Mouse (Mus musculus) right cerebral cortex, adult 2 months (tissue): Measurements from ENCODE around the gene Ptprd.

Source experiments
- DNase-seq, 2 experiments: peaks; one replicate each; pipeline ENCODE4 v3.0.0; 2021 to 2022; ENCODE audit warnings: low spot score in 2 of 2

Gene Ptprd

DNA sequence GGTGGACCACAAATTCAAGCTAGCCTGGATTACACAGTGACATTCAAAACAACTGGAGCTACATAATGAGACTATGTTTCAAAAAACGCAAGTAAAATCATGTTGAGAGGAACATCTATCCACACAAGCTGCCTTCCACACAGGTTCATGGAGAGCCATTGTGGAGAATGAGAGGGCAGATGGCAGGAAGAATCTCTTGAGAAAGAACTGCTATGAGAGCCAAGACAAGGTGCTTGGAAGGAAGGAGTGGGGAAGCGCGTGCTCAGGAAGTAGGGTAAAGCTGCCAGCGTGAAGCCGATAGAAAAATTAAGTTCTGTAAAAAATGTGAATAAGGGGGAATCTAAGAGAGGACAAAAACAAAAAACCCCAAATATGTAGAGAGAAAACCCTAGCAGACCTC is 1808.5 kb downstream of the Ptprd start:
- DNase-seq, result no peak

DNA sequence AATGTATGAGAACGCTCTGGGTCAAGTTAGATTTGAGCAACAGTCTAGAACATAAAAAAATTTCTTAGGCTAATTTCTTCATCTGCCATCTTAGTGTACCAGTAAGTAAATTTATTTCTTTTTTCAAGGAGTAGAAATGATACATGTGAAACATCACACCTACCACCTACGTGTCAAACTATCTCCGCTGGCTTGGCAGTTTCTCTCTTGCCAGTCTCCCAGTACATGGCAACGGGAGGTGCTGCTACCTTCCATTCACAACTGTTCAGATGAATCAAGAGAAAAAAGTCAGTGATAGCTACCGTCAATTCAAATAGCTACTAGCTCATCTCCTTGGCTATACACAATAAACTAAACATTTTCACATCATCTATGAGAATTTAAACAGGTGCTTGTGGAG is 1823.9 kb downstream of the Ptprd start:
- peak in 1 of 2 experiments; percentile 31 for DNase-seq

DNA sequence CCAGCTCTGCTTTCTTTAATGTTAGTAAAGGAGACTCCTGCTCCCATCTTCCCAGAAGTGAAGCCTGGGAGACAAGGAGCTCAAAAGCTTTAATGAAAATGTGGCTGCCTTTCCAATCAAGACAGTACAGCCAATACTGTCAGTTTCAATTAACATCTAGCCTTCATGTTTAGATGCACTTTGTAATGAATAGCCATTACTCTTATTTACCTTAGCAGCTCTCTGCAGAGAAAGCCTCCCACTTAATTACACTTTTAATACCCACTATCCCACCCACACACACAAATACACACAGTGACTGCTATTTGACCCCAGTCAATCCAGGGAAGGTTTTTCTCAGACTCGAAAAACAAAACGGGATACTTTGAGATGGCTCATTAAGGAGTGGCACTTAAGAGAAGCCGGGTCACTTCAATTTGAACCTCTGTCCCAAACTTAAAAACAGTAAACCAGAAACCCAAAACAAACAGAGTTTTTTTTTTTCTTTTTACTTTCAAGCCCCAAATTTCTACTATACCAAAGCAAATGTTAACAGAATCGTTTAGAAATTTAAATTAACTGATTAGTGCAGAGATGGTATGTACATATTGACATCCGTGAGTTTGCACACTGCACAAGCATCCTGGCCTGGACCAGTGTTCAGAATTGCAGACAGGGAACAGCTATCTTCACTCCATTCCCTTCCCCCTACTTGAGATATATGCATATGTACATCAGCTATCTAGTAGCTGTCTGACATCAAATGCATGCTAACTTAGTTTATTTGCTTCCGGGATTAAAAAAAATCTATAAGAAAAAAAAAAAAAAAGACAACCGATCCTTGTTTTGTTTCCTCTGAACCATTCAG is 1824.6 kb downstream of the Ptprd start:
- no peak for DNase-seq

DNA sequence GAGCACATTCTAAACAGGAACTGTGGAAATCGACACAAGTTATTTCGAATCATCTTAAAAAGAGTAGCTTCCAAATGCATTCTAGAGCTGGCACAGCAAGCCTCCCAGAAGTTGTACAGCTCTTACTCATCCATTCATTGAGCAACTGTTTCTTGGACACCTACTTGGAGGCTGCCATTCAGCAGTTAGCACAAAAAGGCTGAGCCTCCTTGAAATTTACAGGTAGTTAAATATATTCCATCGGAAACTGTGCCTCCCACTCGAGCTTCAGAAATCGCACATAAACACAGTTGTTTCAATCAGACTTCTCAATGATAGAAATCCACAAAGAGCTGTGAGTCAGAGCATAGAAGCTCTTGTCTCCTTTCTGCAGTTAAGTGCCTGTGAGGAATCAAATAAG is 1825.9 kb downstream of the Ptprd start:
- peak; percentile 55 to 58 for DNase-seq

DNA sequence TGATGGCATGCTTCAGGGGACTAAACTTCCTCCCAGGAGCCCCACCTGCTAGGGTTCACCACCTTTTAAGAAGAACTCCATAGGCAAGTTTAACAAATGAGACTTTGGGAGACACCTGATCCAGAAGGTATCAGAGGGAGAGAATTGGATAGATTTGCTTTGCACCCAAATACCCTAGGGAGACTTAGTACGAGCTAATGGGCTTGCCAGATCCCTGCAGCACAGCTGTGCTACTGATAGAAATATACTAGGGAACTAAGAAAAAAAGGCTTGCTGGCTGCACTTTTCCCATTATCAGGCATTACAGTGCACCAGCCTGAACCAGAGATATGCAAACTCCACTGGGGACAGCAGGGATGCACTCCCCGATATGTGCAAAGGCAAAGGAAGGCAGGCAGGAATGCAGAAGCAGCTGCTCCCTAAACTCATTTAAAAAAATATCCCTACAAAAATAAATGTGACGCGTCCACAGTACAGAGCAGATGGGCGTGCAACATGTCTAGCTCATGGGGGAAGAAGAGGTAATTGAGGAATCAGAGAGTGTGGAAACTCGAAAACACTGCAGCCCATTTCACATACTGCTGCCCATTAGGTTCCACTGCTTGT is 1831.3 kb downstream of the Ptprd start:
- peak; percentile 50 to 55 for DNase-seq

DNA sequence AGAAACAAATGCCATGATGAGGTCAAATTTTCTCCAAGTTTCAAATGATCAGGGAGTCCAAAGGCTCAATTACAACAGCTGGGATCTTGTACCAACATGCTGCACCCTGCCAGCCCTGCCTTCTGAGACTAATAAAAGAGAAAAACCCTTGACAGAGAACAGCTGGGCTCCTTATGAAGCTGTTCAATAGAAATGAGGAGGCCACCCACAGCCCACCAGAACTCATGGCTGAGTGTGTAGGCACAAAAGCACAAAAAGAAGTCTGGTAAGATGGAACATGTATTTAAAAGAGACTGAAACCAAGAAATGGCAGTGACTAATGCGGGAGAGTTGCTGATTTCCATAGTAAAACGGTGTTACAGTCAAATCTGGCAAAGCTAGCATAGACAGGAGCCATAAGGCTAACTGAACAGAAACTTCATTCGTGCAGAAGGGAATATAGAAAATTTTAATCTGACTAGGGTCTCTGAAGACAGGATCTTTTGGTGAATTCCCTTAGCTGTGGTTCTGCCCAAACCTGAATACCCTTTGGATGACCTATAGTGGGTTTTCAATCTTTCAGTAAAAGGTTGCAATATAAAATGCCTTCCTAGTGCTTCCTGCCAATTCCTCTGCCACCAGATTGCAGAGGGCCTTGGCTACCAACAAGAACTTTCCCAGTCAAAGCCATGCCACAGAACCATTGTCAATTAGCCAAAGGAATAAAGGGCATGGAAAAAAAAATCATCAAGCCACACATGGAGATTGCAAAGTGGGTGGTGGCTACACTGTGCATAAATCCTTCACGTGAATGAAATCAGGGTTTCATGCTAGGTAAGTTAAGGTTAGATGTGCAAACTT is 1841.5 kb downstream of the Ptprd start:
- DNase-seq, result peak; percentile 49 to 61

DNA sequence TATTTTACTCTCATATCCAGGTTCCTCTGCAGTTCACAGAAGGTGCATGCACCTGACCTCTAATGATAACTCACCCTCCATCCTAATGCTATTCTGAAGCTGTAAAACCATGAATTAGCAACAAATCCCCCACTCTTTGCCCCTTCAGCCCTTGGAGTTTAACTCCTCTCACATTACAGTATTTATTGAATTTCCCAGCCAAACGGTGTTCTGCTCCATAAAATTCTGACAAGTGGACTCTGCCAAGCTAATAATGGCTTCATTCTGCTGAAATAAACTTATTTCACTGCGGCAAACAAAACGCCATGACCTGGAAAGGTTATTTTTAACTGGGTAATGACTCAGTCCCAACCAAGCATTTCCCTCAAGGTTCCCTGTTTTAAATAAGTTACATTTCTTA is 1842.7 kb downstream of the Ptprd start:
- DNase-seq, result no peak

DNA sequence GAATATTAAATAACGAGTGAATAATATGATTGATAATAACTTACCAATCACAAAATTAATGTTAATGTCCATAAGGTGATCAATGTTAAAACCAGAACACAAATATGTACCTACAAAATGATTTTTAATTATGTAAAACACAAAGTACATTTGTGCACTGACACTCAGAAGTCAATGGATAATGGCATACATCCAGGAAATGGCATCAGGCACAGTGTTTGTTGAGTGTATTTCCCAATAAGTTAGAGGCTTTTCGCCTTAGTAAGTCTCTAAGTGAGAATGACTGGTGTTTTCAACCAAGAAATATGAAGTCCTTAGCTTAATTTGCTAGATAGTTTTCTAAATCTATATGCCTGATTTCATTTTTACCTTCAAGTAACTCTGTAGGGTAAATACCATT is 1843.5 kb downstream of the Ptprd start:
- no peak for DNase-seq

DNA sequence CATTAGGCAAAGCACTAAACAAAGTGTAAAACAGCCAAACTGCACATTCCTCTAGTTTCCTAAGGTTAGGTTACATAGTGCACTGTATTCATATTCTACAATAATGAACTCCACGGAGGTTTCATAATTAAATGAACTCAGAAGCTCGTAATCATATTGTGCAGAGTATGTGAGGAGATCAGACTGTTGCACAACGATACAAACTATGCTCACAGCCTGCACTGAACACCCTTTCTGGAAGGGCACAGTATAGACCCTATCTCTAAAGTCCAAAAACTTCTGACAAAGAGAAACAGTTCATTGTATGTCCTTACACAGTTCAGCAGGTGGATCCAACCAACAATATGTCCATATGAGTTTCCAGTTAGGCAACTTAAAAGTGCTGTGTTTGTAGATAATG is 1844.5 kb downstream of the Ptprd start:
- no peak for DNase-seq

DNA sequence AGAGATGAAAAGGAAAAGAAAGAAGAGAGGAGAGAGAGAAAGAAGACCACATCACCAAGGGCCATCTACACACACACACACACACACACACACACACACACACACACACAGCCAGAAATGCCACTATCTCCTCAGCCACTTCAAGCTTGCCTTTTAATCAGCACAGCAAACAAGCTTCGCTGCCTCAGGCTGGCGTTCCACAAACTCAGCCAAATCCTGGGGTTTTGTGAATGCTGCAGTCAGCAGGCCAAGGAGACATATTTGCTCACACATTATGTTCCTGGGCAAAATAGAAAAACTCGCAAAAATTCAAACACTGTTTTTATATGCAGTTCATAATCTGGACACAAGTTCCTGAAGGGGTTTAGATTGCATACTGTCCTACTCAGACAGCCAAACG is 1845.9 kb downstream of the Ptprd start:
- peak in 1 of 2 experiments; percentile 28 for DNase-seq

DNA sequence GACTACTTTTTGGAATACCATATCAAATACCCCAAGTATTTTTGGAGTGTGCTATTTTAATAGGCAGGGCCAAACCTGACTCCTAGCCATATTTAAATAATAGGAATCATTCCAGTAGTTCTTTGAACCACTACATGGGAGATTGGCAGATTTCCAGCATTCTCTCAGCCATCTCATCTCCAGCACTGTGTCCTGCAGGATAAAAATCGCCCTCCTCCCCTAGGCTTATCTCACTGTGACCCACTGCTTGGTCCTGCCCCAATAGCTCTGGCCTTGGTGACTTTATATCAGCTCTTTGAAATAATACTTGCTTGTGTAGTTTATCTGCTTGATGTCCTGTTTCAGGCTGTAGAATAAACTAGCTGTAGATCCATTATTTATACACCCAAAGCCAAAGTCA is 1850.2 kb downstream of the Ptprd start:
- DNase-seq, result no peak

DNA sequence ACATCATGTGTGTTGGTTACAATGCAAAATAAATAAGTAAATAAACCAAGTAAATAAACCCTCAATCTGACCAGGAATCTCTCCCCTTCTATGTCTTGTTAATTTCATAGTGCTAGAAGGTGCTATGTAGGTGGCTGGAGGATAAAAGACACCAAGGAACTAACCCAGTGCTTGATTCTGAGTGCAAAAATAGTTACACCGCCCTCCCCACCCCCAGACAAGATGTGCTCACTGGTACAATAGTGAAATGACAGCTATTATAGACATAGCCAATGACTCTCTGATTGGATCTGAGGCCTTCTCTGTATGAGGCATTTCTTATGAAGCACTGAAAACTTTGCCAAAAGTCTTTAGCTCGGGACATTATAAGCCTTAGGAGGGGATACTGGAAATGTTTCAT is 1857.6 kb downstream of the Ptprd start:
- DNase-seq, result no peak

DNA sequence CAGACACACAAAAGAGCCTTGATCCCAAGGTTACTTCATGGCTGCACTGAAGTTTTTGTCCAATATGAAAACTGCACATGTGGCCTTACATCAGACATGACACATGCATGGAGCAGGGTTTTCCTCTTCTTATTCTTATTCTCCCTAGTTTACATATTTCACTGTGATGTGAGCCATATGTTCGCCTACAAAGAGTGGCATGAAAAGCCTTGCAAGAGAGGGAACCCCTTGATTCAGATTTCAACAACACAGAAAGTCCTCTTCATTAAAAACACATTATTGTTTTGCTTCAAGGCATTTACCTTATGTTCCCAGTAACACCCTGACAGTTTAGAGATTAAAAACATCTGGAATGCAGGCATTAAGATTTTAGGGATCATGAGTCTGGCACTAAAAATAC is 1859.3 kb downstream of the Ptprd start:
- DNase-seq, result no peak

DNA sequence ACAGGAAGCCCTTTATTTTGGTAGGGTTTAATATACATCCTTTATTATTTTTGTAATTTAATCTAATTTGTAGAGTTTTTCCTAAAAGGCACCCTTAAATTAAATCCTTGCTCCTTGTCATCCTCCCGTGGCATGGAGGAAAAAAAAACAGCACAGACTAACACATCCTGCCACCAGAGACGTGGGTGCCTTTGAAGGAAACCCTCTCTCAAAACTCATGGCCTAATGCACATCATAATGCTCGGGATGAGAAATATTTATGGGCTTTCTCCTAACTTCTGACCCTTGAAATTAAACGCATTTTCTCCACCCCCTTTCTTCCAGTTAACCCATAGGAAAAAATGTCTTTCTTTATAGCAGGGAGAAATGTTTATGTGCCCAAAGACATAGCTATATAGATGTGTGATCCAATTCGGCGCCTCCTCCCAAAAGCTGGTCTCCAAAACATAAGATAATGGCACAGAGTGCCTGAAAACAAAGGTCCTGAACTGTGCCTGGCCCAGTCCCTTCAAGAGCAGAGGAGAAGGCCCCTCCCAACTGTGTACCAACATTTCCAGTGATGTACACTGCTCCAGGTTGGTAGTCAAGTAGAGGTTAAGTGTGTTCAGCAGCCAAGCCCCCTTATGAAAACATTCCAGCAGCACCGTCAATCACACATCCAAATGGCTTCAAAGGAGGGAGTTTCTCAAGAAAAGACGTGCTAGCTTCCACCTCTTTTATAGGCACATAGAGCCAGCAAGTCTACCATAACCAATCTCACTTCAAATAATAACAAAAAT is 1860.4 kb downstream of the Ptprd start:
- DNase-seq, result no peak

DNA sequence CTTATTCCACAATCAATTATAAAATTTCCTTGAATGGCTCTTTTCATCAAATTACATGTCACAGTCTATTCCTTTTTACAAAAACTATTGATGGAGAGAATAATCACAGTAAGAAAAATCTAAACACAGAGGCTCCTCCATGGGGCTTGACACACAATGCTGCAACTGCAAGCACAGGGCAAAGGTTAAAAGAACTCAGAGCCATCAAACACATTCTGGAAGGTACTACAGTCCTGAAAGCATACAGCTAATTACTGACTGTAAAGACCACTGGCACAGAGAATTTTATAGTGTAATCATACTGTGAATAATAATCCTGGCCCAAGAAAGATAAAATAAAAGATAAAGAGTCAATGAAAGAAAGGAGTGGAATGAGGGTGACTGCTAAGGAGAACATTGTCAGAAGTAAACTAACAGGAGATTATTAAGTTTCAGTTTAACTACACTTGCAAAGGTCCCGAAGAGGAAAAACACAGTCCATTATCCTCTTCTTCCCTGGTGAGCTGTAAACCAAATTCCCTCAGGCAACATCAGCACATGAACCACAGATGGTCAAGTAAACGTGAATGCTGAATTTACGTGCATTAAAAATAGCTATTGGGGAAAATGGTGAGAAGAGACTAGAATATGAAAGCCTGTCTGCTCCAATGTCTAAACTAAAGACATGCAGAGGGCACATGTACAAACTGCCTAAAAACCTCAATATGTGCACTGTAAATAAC is 1861.4 kb downstream of the Ptprd start:
- no peak for DNase-seq

DNA sequence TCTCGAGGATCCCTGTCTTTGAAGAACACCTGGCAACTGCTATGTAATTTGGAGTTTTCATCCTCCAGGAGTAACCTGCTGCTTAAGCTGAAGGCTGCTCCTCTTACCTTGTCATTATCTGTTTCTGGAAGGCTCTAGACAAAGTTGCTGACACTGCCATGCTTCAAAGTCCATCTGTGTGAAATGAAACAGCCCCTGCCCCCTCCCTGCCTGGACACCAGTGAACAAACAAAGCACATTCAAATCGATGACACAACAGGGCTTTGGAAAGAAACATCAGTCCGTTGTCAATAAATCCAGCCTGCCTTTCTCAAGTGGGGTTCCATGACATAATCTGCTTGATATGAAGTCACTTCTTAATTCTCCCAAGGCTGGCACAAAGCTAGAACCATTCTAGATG is 1867.7 kb downstream of the Ptprd start:
- DNase-seq, result no peak

DNA sequence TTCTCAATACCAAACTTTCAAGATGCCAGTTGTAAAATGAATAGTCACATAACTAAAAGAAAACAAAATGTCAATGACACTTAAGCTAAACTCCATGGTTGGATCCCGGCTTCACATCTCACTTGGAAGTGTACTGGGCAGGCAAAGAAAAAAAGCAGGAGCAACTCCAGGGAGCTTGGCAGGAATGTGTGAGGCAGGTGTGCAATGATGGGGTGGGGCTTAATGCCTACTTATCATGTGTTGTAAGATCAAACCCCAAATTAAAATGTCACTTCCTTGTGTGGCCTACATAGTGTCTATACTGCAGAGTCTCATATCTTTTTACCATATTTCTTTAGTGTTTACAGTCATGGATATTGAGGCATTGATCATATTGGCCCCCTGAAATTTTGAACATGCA is 1873.8 kb downstream of the Ptprd start:
- no peak for DNase-seq

DNA sequence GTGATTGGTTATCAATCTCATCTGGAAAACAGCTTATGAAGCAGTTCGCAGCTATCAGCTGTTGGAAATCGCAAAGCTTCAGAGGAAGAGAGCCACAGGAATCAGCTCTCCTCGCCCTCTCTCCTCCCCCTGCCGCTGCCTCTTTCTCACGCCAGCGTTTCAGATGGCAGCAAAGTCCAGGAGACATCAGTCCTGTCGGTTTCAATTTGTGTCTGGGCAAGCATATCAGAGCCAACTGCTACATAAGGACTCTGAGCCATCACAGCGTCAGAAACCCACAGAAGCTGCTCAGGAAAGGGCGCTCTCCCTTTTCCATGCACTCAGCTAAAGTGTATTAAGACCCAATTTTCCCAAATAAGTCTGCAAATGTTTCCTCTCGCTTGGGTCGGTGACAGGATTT is 1884.4 kb downstream of the Ptprd start:
- peak in 1 of 2 experiments; percentile 26 for DNase-seq

DNA sequence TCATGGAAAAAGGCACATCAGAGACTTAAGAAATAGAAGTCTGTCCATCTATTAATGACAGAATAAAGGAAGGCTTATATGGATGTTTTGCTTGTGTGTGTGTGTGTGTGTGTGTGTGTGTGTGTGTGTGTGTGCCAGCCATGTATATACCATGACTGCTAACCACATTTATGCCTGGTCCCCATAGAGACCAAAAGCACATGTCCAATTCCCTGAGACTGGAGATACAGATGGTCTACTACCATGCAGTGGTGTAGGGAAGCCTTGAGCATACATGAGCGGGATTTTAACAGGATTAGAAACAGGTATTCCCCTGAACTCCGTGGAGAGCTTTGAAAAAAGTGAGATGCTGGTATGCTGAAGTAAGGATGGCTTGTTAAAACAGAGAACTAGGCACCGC is 1886.1 kb downstream of the Ptprd start:
- DNase-seq, result no peak

DNA sequence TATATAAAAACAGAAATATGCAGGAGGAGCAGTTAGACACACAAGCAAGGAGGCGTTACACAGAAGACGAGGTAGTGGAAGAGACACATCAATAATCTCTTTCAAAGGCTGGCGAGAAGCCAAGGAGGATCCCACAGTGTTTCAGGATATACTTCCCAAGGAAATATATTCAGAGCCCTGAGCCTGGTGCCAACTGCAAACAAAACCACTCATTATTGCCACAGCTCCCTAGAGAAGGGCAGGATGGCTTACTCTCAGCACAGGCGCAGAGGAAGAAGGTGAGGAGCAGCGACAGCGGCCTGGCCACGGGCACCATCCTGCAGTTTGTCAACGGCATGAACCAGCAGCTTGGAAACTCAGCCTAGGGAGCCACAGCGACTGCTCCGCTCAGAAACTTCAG is 1886.8 kb downstream of the Ptprd start:
- DNase-seq, result peak; percentile 35 to 56

DNA sequence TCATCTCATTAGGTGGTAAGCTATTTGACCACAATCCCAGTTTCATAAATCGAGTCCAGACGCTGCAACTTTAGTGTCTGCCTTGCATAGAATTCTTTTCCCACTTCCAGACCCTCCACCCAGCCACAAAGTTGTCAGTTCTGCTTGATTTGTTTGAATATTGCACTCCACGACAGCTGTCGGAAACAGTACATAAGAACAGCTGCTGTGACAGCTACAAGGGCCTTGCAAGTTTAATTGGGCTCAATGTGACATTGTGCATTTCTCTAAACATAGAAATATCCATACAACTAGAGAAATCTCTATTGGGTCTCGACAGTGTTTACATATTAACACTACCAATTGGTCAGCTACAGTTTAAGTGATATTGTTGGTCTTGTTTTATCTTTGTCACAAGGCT is 1887.3 kb downstream of the Ptprd start:
- DNase-seq, result no peak
